Mouse (Mus musculus) E14TG2a.4 (cell line): Measurements from ENCODE around the gene Man2b2.
"Not testable (repeated sequence)": the region's sequence is repeated elsewhere in the genome, so short reads cannot be mapped to it uniquely, and the experiment has no call there.

ENCODE experiments used
- CTCF ChIP-seq: conservative IDR thresholded peaks from 2 replicates; pipeline ENCODE4 v1.5.1; 2014; ENCODE audit warnings: low read length
- NANOG ChIP-seq: IDR thresholded peaks from 2 replicates; pipeline ENCODE4 v1.6.1; 2014; ENCODE audit warnings: borderline replicate concordance, low read length, mixed read lengths

DNA sequence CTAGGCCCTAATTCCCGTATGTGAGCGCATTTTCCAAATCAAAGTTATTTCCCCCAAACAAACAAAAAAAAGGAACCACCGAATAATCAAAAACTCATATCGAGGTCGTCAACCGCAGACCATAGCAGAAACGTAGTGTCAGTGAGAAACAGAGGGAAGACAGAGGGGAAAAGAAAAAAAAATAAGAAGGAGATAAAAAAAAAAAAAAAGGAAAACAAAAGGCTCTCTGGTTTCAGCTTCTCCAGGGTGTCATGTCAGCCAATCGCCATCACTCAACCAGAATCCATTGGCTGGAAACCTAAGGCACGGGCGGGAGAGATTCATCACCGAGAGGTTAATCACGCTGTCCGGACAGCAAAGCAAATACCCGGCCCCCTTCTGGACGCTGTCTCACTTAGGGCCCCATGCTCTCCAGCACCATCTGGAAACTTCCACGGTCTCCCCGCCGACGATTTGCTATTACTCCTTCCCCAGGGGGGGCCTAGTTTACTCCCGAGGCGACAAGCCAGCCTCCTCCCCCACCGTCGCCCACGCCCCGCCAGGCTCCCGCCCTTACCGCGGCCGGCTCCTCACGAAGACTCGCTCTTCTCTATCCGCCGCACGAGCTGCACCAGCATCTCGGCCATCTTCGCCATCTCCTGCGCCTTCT, 34.7 kb downstream of the Man2b2 start:
- TF ChIP-seq CTCF, NANOG: not testable (repeated sequence)
